Mouse (Mus musculus) liver, adult (tissue): ENCODE data around the gene Tmem33.

ENCODE experiments used
- GATA4 ChIP-seq: IDR thresholded peaks from 2 replicates; pipeline ENCODE4 v1.6.1; 2014; ENCODE audit warnings: mild to moderate bottlenecking, low read length; ENCODE audit not compliant: insufficient replicate concordance

Tmem33 gene

GRCm38 (mm10) chr5:67299847-67300412 is 39.6 kb downstream of the Tmem33 start:
- no peak for TF ChIP-seq GATA4

DNA sequence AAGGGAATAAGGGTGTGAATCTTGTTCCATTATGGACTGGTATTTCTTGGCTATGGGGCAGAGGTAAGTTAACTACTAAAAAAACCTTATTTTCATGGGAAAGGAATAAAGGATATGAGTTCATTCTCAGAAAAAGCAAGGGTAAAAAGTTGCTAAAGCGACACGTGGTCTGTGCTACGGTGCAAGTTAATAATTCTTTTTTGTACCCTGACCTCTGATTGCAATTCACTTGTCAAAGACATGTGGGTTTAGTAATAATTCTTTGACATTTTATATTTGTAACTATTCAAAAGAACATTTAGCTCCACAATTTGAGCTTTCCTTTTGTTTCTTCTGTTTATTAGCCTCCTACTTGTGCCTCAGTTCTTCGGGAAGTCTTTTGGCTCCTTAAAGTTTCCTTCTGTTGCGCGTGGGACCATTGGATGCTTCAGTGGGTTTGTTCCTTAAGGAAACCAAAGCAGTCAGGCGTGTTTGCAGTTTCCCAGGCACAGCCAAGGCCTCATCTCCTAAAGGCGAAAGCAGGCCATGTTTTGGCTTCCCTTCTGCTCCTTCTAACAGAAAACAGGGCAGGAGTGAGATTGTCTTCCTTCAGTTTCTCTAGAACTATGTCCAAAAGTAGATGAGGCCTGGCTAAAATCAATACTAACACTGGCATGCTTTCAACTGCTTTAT is 40.7 kb downstream of the Tmem33 start:
- no peak for TF ChIP-seq GATA4

GRCm38 (mm10) chr5:67301722-67302331 is 41.5 kb downstream of the Tmem33 start:
- TF ChIP-seq GATA4, result no peak

DNA sequence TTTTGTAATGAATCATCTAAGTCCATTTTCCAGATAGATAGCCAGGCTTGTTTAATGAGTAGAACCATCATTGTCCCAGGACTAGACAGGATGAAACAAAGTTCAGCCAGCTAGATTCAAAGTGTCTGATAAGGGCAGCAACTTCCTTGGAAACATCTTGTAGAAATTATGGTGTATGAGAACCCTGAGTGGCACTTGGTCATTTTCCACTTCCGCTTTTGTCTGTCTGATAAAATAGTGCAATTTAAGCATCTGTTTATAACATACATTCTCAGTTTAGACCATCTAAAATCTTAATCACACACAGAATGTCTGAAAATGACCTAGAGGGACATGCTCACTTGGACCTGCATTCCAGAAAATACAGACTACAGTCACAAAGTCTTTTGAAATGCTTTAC is 43.5 kb downstream of the Tmem33 start:
- TF ChIP-seq GATA4, result no peak

DNA sequence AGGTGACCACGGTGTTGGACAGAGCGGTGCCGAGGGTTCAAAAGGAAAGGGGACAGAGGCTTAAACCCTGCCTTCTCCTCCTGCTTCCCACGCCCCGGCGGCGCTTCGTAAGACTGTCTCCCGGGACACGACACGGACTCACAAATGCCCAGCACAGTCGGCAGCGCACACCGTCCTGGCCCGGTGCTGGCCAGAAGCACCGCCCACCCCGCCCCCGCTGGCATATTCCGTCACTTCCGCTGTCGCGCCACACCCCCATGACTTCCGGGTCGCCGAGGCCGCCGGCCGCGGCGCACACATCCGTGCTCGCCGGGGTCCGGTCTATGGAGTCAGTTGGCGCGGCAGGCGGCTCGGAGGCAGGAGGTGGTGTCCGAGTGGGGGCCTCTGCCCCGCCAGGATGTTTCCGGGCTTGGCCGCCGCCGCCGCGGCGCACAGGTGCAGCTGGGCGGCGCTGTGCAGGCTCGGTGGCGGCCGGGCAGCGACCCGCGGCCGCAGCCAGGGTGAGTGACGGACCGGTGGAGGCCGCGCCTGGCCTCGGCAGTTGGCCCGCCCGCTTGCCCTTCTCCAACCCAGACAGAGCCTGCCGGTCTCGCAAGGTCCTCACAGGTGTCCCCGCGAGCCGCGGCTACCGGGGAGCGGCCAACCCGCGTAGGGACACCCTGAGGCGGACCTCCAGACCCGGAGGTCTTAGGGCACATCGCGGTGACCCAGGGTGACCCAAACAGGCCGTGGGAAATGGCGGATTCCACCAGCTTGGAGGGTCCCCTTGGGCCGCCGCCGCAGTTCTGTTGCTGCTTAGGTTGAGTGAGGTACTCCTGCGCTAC is 46.5 kb downstream of the Tmem33 start, which contains the start of gene Slc30a9:
TSS of gene Slc30a9 (plus strand) at position 258 of the 824 bp plus-strand sequence.
- TF ChIP-seq GATA4, result peak; percentile 28; the same call in 1 of the 2 replicates

DNA sequence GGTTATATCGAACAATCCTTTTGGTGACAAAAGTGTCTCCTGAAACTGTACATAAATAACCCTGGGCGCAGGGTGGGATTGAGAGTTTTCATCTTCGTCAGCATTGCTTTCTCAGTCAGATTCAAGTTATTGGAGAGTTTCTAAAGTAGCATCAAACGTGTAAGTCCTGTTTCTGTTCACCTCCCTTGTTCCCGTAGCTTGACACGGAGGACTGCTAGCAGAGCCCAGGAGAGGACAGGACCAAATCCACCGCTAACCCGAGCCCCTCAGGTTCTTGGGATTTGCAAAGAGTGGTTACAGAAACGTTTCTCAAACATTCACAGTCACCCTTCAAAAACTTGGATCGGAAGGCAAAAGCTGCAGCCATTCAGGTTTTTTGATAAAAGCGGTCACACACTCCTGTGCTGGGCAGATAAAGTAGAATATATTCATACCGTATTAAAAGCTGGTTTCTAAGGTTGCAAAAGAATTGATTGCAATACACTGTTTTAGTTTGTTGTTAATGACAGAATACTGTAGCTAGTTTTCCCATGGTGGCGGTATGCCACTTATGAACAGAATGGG is 47.4 kb downstream of the Tmem33 start:
- TF ChIP-seq GATA4, result no peak

GRCm38 (mm10) chr5:67311811-67312521 is 51.6 kb downstream of the Tmem33 start:
- no peak for TF ChIP-seq GATA4

DNA sequence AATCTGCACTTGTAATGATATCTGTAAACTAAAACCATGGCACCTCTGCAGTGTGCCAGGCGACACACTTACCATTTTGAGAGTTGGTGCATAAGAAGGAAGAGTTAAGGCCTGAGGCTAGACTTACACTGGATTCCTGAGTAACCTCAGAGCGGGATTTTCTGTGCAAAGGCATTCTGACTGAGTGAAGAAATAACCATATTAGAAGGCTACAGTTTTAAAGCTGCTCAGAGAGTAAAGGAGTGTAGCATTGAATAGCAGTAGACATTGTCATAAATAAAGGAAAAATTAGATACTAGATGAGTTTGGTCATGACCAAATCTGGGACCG is 52.1 kb downstream of the Tmem33 start:
- no peak for TF ChIP-seq GATA4

- no peak for TF ChIP-seq GATA4
These were observed 61.4 kb downstream of the Tmem33 start for GRCm38 (mm10) chr5:67321656-67322268.

DNA sequence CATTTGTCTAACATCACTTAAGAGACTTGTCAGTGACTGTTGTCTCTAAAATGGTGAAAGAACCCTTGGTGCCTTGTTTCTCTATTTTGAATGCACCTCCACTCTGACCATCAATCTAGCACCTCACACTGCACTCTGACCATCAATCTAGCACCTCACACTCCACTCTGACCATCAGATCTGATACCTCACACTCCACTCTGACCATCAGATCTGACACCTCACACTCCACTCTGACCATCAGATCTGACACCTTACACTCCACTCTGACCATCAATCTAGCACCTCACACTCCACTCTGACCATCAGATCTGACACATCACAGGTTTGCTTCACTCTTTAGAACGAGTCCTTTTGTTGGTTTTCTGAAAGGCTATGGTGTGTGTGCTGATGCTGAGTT is 63.7 kb downstream of the Tmem33 start:
- TF ChIP-seq GATA4, result no peak

DNA sequence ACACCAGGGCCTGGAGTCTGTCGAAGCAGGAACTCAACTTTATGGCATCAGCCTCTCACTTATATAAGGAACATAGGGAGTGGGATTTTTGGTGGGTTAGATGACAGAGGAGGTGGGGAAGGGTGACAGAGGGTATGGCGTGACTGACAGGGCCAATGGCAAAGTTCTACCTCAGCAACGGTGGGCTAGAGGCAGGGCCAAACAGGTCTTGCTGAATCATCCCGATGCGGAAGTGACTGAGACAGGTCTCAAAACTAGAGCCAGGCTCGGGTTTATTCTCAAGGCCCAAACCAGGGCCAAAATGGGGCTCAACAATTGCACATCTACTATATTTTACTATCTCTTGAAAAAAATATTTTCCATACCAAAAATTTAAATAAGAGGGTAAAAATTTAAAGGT is 80.4 kb downstream of the Tmem33 start:
- no peak for TF ChIP-seq GATA4
